Mouse (Mus musculus) embryonic facial prominence, embryonic 13.5 days (tissue): Measurements from ENCODE around the gene Vmn2r50. TPM values are rescaled to one million over a fixed set of nuclear protein-coding genes. Genes with fewer than 3 reads are reported as not detected.
"Not testable (repeated sequence)": the region's sequence is repeated elsewhere in the genome, so short reads cannot be mapped to it uniquely, and the experiment has no call there.

Experiments
- ATAC-seq: fragments of 200-750 bp; cut with Nextera tagmentation; 2 replicates; pipeline ENCODE4 v1.8.0; 2017; ENCODE audit warnings: low read depth; ENCODE audit not compliant: insufficient number of reproducible peaks, insufficient read depth, low FRiP score, low TSS enrichment
- H3K27ac ChIP-seq: fragments of 300-500 bp; sonication (generic); 2 replicates; pipeline ENCODE4 v1.5.1; 2015; ENCODE audit warnings: moderate library complexity, mild to moderate bottlenecking, inconsistent platforms
- H3K27me3 ChIP-seq: fragments of 300-500 bp; sonication (generic); 2 replicates; pipeline ENCODE4 v1.6.1; 2015; ENCODE audit warnings: mild to moderate bottlenecking, inconsistent platforms
- H3K36me3 ChIP-seq: fragments of 300-500 bp; sonication (generic); 2 replicates; pipeline ENCODE4 v1.6.1; 2015; ENCODE audit warnings: mild to moderate bottlenecking, inconsistent platforms
- H3K4me1 ChIP-seq: fragments of 300-500 bp; sonication (generic); 2 replicates; pipeline ENCODE4 v1.6.1; 2015; ENCODE audit warnings: inconsistent platforms
- H3K4me2 ChIP-seq: fragments of 300-500 bp; sonication (generic); 2 replicates; pipeline ENCODE4 v1.6.1; 2015; ENCODE audit warnings: moderate library complexity, mild to moderate bottlenecking, inconsistent platforms
- H3K4me3 ChIP-seq: fragments of 300-500 bp; sonication (generic); 2 replicates; pipeline ENCODE4 v1.5.1; 2015; ENCODE audit warnings: mild to moderate bottlenecking, inconsistent platforms
- H3K9ac ChIP-seq: fragments of 300-500 bp; sonication (generic); 2 replicates; pipeline ENCODE4 v1.6.1; 2015; ENCODE audit warnings: mild to moderate bottlenecking, inconsistent platforms
- H3K9me3 ChIP-seq: fragments of 300-500 bp; sonication (generic); 2 replicates; pipeline ENCODE4 v1.6.1; 2016; ENCODE audit warnings: inconsistent platforms
- WGBS: fragments of 180-500 bp; shearing (Covaris S2); methylation state at CpG from one replicate; pipeline ENCODE4 v1.1.7; 2015; ENCODE audit warnings: mixed read lengths; 5-methylcytosine and 5-hydroxymethylcytosine counted together
- polyA plus RNA-seq: library from polyadenylated mRNA; unstranded; fragments of >200 nt; fragmentation: Nextera tagmentation; extraction: Ambion mirVana; gene quantifications from 2 replicates; pipeline ENCODE4 v1.2.1, GENCODE M21; 2015

Gene Vmn2r50
- not detected in 2 replicates for polyA plus RNA-seq

GRCm38 (mm10) chr7:10053196-10053595 lies at the start of gene Vmn2r50:
TSS of gene Vmn2r50 (minus strand) at chr7:10053296.
- H3K36me3 ChIP-seq, H3K9ac ChIP-seq, ATAC-seq, H3K4me1 ChIP-seq, H3K9me3 ChIP-seq, H3K27ac ChIP-seq, H3K4me2 ChIP-seq, H3K27me3 ChIP-seq, H3K4me3 ChIP-seq: not testable (repeated sequence)

DNA sequence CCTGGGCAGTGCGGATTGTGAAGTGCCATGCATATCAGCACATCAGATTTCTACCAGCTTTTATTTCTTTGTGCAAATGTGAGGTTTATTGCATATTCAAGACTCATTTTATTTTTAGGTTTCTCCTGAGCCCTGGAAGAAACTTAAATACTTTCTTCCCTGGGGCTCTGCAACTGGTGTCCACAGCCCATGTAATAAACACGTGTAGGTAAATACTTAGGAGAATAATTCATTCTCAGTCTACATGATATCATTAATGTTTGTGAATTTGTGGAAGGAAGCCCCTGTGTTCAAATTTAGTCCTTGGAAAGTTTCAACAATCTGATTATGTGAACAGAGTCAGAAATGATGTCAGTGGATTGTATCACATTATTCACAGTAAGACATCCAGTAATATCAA lies 60.9 kb downstream of the Vmn2r50 start, which contains the start of gene Vmn2r49:
Gene Vmn2r49 (minus strand): TSS at position 101 of the 400 bp plus-strand sequence.
- not testable (repeated sequence) for H3K4me2 ChIP-seq, H3K4me3 ChIP-seq, H3K27ac ChIP-seq, H3K36me3 ChIP-seq, H3K9ac ChIP-seq, H3K9me3 ChIP-seq, H3K27me3 ChIP-seq, ATAC-seq, H3K4me1 ChIP-seq
- WGBS = 71% methylated on average over 2 of the region's 2 CpGs

Other genes starting within 250 kb of the Vmn2r50 start
- not detected in 2 replicates for gene Vmn2r47, start 212.0 kb downstream of the Vmn2r50 start, polyA plus RNA-seq
- gene Vmn2r48, start 99.7 kb downstream of the Vmn2r50 start, polyA plus RNA-seq = not detected in 2 replicates
- gene Vmn2r49, start 61.0 kb downstream of the Vmn2r50 start, polyA plus RNA-seq = not detected in 2 replicates
- gene Vmn2r51, start 52.4 kb upstream of the Vmn2r50 start, polyA plus RNA-seq = not detected in 2 replicates
- gene Vmn2r52, start 123.3 kb upstream of the Vmn2r50 start, polyA plus RNA-seq = not detected in 2 replicates
- not detected in 2 replicates for gene Vmn1r66, start 224.7 kb upstream of the Vmn2r50 start, polyA plus RNA-seq